Mouse (Mus musculus) stomach, embryonic 16.5 days (tissue): ENCODE data around the gene Adarb1. TPM values are rescaled to one million over a fixed set of nuclear protein-coding genes. Genes with fewer than 3 reads are reported as not detected.

Source experiments
- ATAC-seq: fragments of 200-750 bp; cut with Nextera tagmentation; 2 replicates; pipeline ENCODE4 v1.8.0; 2017; ENCODE audit warnings: moderate number of reproducible peaks, moderate TSS enrichment; ENCODE audit not compliant: insufficient read depth, low FRiP score
- H3K27ac ChIP-seq: fragments of 300-500 bp; sonication (generic); 2 replicates; pipeline ENCODE4 v1.5.1; 2014; ENCODE audit warnings: low read length
- H3K27me3 ChIP-seq: fragments of 300-500 bp; sonication (generic); 2 replicates; pipeline ENCODE4 v1.6.1; 2014; ENCODE audit warnings: low read length, control low read depth, mixed read lengths; ENCODE audit not compliant: control insufficient read depth, insufficient read depth
- H3K36me3 ChIP-seq: fragments of 300-500 bp; sonication (generic); 2 replicates; pipeline ENCODE4 v1.6.1; 2014; ENCODE audit warnings: low read length; ENCODE audit not compliant: control insufficient read depth, insufficient read depth
- H3K4me1 ChIP-seq: fragments of 300-500 bp; sonication (generic); 2 replicates; pipeline ENCODE4 v1.6.1; 2014; ENCODE audit warnings: low read length, control low read depth, mixed read lengths; ENCODE audit not compliant: control insufficient read depth, insufficient read depth
- H3K4me2 ChIP-seq: fragments of 300-500 bp; sonication (generic); 2 replicates; pipeline ENCODE4 v1.6.1; 2014; ENCODE audit warnings: low read depth, low read length, mixed read lengths
- H3K4me3 ChIP-seq: fragments of 300-500 bp; sonication (generic); replicated peaks from 2 replicates; pipeline ENCODE4 v1.5.1; 2014; ENCODE audit warnings: mild to moderate bottlenecking, low read length
- H3K9ac ChIP-seq: fragments of 300-500 bp; sonication (generic); 2 replicates; pipeline ENCODE4 v1.6.1; 2014; ENCODE audit warnings: low read length
- H3K9me3 ChIP-seq: fragments of 300-500 bp; sonication (generic); replicated peaks from 2 replicates; pipeline ENCODE4 v1.6.1; 2016; ENCODE audit warnings: low read length, control low read depth; ENCODE audit not compliant: control insufficient read depth
- WGBS: fragments of 180-500 bp; shearing (Covaris S2); extraction: QIAGEN DNeasy Blood & Tissue Kit; methylation state at CpG from one replicate; pipeline ENCODE4 v1.1.7; 2014; 5-methylcytosine and 5-hydroxymethylcytosine counted together
- polyA plus RNA-seq: library from polyadenylated mRNA; unstranded; fragments of >200 nt; fragmentation: Nextera tagmentation; extraction: Ambion mirVana; gene quantifications from 2 replicates; pipeline ENCODE4 v1.2.1, GENCODE M21; 2015

The Adarb1 gene
- polyA plus RNA-seq, 1 experiment from 2014 or later, result 8.4 TPM

GRCm38 (mm10) chr10:77440841-77441755 is 23.0 kb upstream of the Adarb1 start:
- no peaks in the 10 kb centered on the region for H3K27me3 ChIP-seq
- H3K4me1 ChIP-seq, result peaks cover 16% of the 10 kb centered on the region
- H3K4me2 ChIP-seq, result no peak overlapping the region
- no peak overlapping the region for H3K9ac ChIP-seq
- H3K4me3 ChIP-seq, result no peak overlapping the region
- ATAC-seq, result peak; percentile 56; the same call in 1 of the 2 replicates
- 42% methylated on average over 19 of the region's 19 CpGs for WGBS
- H3K9me3 ChIP-seq, result peaks cover 9% of the 10 kb centered on the region; the same call in 1 of the 2 replicates
- H3K36me3 ChIP-seq, result no peaks in the 10 kb centered on the region
- H3K27ac ChIP-seq, result peak overlapping the region; percentile 9; the same call in 1 of the 2 replicates

DNA sequence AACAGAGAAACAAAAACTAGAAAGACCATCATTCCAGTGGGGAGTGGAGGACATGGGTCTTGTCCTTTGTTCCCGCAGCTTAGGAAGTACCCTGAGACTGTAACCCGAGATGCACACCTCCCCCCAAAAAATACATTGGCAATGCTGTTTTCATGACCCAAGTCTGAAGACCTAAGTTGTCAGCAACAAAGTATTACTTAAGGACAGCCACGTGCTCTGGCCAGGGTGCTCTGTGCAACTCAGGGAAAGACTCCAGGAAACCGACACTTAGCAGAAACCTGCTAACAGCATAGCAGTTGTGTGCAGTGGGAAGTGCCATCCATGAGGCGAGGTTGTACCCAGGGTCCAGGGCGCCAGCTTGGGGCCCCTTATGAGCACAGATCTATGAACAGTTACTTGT is 22.2 kb upstream of the Adarb1 start:
- Histone ChIP-seq H3K9me3 (peaks cover 6% of the 10 kb centered on the region; the same call in 1 of the 2 replicates), H3K27me3 (no peaks in the 10 kb centered on the region), H3K36me3 (no peaks in the 10 kb centered on the region), H3K4me2 (no peak overlapping the region), H3K27ac (no peak overlapping the region), H3K9ac (0 out of 2 replicates have a peak overlapping the region, but pooled peaks have one; percentile 29), H3K4me3 (no peak overlapping the region), H3K4me1 (peaks cover 16% of the 10 kb centered on the region)
- no peak for ATAC-seq
- 47% methylated on average over 6 of the region's 6 CpGs for WGBS

GRCm38 (mm10) chr10:77439026-77439425 is 21.0 kb upstream of the Adarb1 start:
- Histone ChIP-seq H3K27ac (no peak overlapping the region), H3K4me3 (no peak overlapping the region), H3K9ac (no peak overlapping the region), H3K27me3 (no peaks in the 10 kb centered on the region; the same call in 1 of the 2 replicates), H3K4me1 (peaks cover 26% of the 10 kb centered on the region), H3K4me2 (no peak overlapping the region), H3K36me3 (no peaks in the 10 kb centered on the region), H3K9me3 (no peaks in the 10 kb centered on the region)
- ATAC-seq, result no peak
- WGBS, result 79% methylated on average over 3 of the region's 3 CpGs

- no peak overlapping the region for H3K27ac ChIP-seq
- H3K27me3 ChIP-seq, result no peaks in the 10 kb centered on the region; the same call in 1 of the 2 replicates
- H3K4me3 ChIP-seq, result no peak overlapping the region
- H3K4me1 ChIP-seq, result peaks cover 26% of the 10 kb centered on the region
- H3K9ac ChIP-seq, result no peak overlapping the region
- no peak for ATAC-seq
- no peaks in the 10 kb centered on the region for H3K36me3 ChIP-seq
- WGBS, result 43% methylated on average over 1 of the region's 1 CpGs
- no peaks in the 10 kb centered on the region for H3K9me3 ChIP-seq
- no peak overlapping the region for H3K4me2 ChIP-seq
Measured at GRCm38 (mm10) chr10:77438021-77438420, 20.0 kb upstream of the Adarb1 start.

- Histone ChIP-seq H3K4me1 (peaks cover 12% of the 10 kb centered on the region), H3K9ac (peak overlapping the region; percentile 29), H3K4me2 (no peak overlapping the region), H3K27ac (no peak overlapping the region), H3K4me3 (no peak overlapping the region), H3K27me3 (no peaks in the 10 kb centered on the region; the same call in 1 of the 2 replicates), H3K36me3 (no peaks in the 10 kb centered on the region), H3K9me3 (no peaks in the 10 kb centered on the region)
- 69% methylated on average over 4 of the region's 4 CpGs for WGBS
- ATAC-seq, result no peak
Measured at GRCm38 (mm10) chr10:77435343-77435742, 17.3 kb upstream of the Adarb1 start.

DNA sequence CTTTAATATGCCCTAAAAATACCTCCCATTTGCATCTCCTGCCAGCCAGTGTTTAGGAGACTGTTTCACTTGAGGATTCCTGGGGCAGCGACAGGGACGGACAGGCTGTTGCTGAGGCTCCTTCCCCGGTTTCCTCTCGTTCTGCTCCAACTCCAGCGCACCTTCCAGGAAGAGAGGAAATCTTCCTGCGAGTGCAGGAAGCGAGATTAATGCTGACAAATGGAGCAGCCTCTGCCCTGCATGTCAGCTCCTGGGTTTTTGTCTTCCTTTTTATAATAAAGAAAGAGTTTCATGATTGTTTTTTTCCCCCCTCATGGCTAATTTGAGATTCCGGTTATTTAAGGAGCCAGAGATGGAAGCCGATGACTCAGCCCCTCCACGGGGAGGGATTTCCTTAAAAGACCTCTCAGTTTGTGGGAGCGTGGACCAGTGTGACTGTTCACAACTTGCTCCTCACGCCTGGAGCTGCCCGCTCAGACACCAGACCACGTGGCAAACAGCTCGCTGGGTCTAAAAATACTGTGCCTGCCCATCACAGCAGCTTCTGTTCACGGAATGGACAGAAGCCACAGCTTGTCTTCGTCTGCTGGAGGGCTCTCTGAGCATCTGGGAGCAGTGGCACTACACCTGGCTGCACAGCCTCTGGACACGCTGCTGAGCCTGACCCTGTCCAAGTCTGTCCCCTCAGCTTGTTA is 16.5 kb upstream of the Adarb1 start:
- Histone ChIP-seq H3K4me1 (peaks cover 10% of the 10 kb centered on the region), H3K27me3 (no peaks in the 10 kb centered on the region; the same call in 1 of the 2 replicates), H3K9me3 (no peaks in the 10 kb centered on the region), H3K27ac (peak overlapping the region; percentile 69), H3K4me2 (peak overlapping the region; percentile 34), H3K9ac (peak overlapping the region; percentile 29), H3K4me3 (no peak overlapping the region), H3K36me3 (no peaks in the 10 kb centered on the region)
- 39% methylated on average over 18 of the region's 18 CpGs for WGBS
- peak; percentile 65 for ATAC-seq

GRCm38 (mm10) chr10:77434076-77434456 is 16.0 kb upstream of the Adarb1 start:
- H3K27me3 ChIP-seq, result no peaks in the 10 kb centered on the region; the same call in 1 of the 2 replicates
- no peaks in the 10 kb centered on the region for H3K9me3 ChIP-seq
- peaks cover 10% of the 10 kb centered on the region for H3K4me1 ChIP-seq
- peak overlapping the region; percentile 69; the same call in 1 of the 2 replicates for H3K27ac ChIP-seq
- no peak overlapping the region for H3K4me3 ChIP-seq
- ATAC-seq, result no peak
- H3K4me2 ChIP-seq, result peak overlapping the region; percentile 34
- WGBS, result 35% methylated on average over 4 of the region's 4 CpGs
- no peaks in the 10 kb centered on the region for H3K36me3 ChIP-seq
- 0 out of 2 replicates have a peak overlapping the region, but pooled peaks have one; percentile 29 for H3K9ac ChIP-seq

- H3K27me3 ChIP-seq, result no peaks in the 10 kb centered on the region; the same call in 1 of the 2 replicates
- no peak overlapping the region for H3K4me2 ChIP-seq
- no peak overlapping the region for H3K27ac ChIP-seq
- no peaks in the 10 kb centered on the region for H3K36me3 ChIP-seq
- H3K9me3 ChIP-seq, result no peaks in the 10 kb centered on the region
- ATAC-seq, result no peak
- H3K4me3 ChIP-seq, result no peak overlapping the region
- H3K4me1 ChIP-seq, result peaks cover 13% of the 10 kb centered on the region
- H3K9ac ChIP-seq, result no peak overlapping the region
Measured at GRCm38 (mm10) chr10:77430771-77431170, 12.7 kb upstream of the Adarb1 start.

- 87% methylated on average over 5 of the region's 5 CpGs for WGBS
- ATAC-seq, result no peak
Measured at GRCm38 (mm10) chr10:77429921-77430320, 11.9 kb upstream of the Adarb1 start.

More at GRCm38 (mm10) chr10:77429921-77430320, 11.9 kb upstream of the Adarb1 start:
- Histone ChIP-seq H3K9me3 (no peaks in the 10 kb centered on the region), H3K4me1 (peaks cover 10% of the 10 kb centered on the region), H3K36me3 (no peaks in the 10 kb centered on the region), H3K4me2 (no peak overlapping the region), H3K4me3 (no peak overlapping the region), H3K9ac (no peak overlapping the region), H3K27ac (no peak overlapping the region), H3K27me3 (no peaks in the 10 kb centered on the region; the same call in 1 of the 2 replicates)
